In genomic region chr17:40793921-40794854, GRCm38 (mm10) we compare ENCODE assay signal across 9 mouse cellular contexts. TPM values are rescaled to one million over a fixed set of nuclear protein-coding genes. Genes with fewer than 3 reads are reported as not detected.
DNase-seq lines count a peak whose midpoint lies in the region; ATAC-seq and TF ChIP-seq lines count a peak whose summit lies in the region.
"Had no signal": no experiment of that assay in that cellular context is flagged by ENCODE, and none has a peak within 500 bp of the region (broad histone marks: within the 10 kb centered on the region; RNA-seq: fewer than 3 reads in every experiment).

No protein-coding gene starts in this region.

- no peak for TF ChIP-seq POLR2A in bone marrow, adult 2 months (IDR thresholded peaks at IDR 0.05; ENCODE audit: borderline replicate concordance, control insufficient read depth, low read depth, low read length)

- H3K4me3 ChIP-seq in bone marrow, adult 2 months (replicated peaks; ENCODE audit: control insufficient read depth, low read depth, low read length) = no peak overlapping the region
- H3K4me3 ChIP-seq in forebrain, embryonic 12.5 days (replicated peaks) = no peak overlapping the region

- no peaks in the 10 kb centered on the region for H3K4me1 ChIP-seq in bone marrow, adult 2 months (ENCODE audit: control insufficient read depth, insufficient read depth, low read length)
- H3K4me1 ChIP-seq in forebrain, embryonic 12.5 days = no peaks in the 10 kb centered on the region

- TF ChIP-seq CTCF in bone marrow, adult 2 months (IDR thresholded peaks at IDR 0.05; ENCODE audit: control insufficient read depth, insufficient read depth, low read length) = peak; percentile 66

- H3K27me3 ChIP-seq in forebrain, embryonic 12.5 days = no peaks in the 10 kb centered on the region

- H3K4me2 ChIP-seq in forebrain, embryonic 12.5 days = no peak overlapping the region

- 29% methylated on average over 20 of the region's 20 CpGs for WGBS in bone marrow, adult 2 months
- WGBS in forebrain, embryonic 12.5 days = 66% methylated on average over 20 of the region's 20 CpGs

- H3K36me3 ChIP-seq in forebrain, embryonic 12.5 days (replicated peaks) = no peaks in the 10 kb centered on the region

- peak; percentile 3 for DNase-seq in ovary, postnatal 14 days (ENCODE audit: low spot score)
- no peak for DNase-seq in ovary, postnatal 10 days (ENCODE audit: low spot score)
- peak; percentile 2 for DNase-seq in forelimb bud, embryonic 11.5 days (ENCODE audit: low read depth, low spot score)
- peak; percentile 57 for DNase-seq in lung, postnatal 14 days
- peak; percentile 13 for DNase-seq in thymus, postnatal 14 days

- H3K27ac ChIP-seq in bone marrow, adult 2 months (ENCODE audit: control insufficient read depth, insufficient read depth, low read depth, low read length, poor library complexity) = no peak overlapping the region
- H3K27ac ChIP-seq in forebrain, embryonic 12.5 days = no peak overlapping the region

- ATAC-seq in forebrain, embryonic 12.5 days (ENCODE audit: low FRiP score) = no peak

- H3K9me3 ChIP-seq in forebrain, embryonic 12.5 days = no peaks in the 10 kb centered on the region

- H3K9ac ChIP-seq in forebrain, embryonic 12.5 days = no peak overlapping the region

RNA-seq across cellular contexts. Expression of gene Crisp2, which starts 12.6 kb away (rescaled TPM):
- 3.0 TPM in 1 of 2 replicates, not detected in the other for polyA plus RNA-seq in bone marrow, adult 2 months (2011; ENCODE audit: insufficient read depth, insufficient read length, low replicate concordance, missing spikeins)
- polyA plus RNA-seq in forebrain, embryonic 12.5 days (2016; fragmentation: Nextera tagmentation; extraction: Ambion mirVana) = not detected in 2 replicates
- polyA plus RNA-seq: cortical plate, adult 2 months; spleen, adult 2 months had no signal

RNA-seq across cellular contexts. Expression of gene Rhag, which starts 16.7 kb away (rescaled TPM):
- polyA plus RNA-seq in bone marrow, adult 2 months (2011; ENCODE audit: insufficient read depth, insufficient read length, low replicate concordance, missing spikeins) = 37.6 and 108 TPM in 2 replicates
- polyA plus RNA-seq in forebrain, embryonic 12.5 days (2016; fragmentation: Nextera tagmentation; extraction: Ambion mirVana) = 1.9 and 3.2 TPM in 2 replicates
- polyA plus RNA-seq: cortical plate, adult 2 months had no signal
